Mouse (Mus musculus): ENCODE results near the gene Gm10135.

GRCm38 (mm10) chr5:73007582-73007959, 33.1 kb upstream of the Gm10135 start:
- TF ChIP-seq CTCF (IDR thresholded peaks at IDR 0.05; ENCODE audit: low read depth, low read length) (no peak), EP300 (IDR thresholded peaks at IDR 0.05; ENCODE audit: insufficient read depth, low read depth, low read length) (no peak), POLR2A (IDR thresholded peaks at IDR 0.05; ENCODE audit: insufficient read depth, low read length) (no peak)

Data from ES-Bruce4 (cell line).